Mouse (Mus musculus) induced T-regulatory cell, adult 2 months (primary cell): ENCODE data around the gene Frmd6.
A peak's percentile ranks its signal among the peaks of the same experiment; 100 is the strongest.

Experiments used
- DNase-seq: peaks from one replicate; pipeline ENCODE4 v3.0.0-alpha.2; 2012; ENCODE audit warnings: low read depth

Gene Frmd6

GRCm38 (mm10) chr12:70809957-70810356, 15.4 kb upstream of the Frmd6 start:
- no peak for DNase-seq

GRCm38 (mm10) chr12:70811772-70812171, 13.5 kb upstream of the Frmd6 start:
- DNase-seq = no peak

- DNase-seq = no peak
Observed at GRCm38 (mm10) chr12:70812176-70812575, 13.1 kb upstream of the Frmd6 start.

GRCm38 (mm10) chr12:70812822-70813465, 12.4 kb upstream of the Frmd6 start:
- no peak for DNase-seq

GRCm38 (mm10) chr12:70816731-70817130, 8.6 kb upstream of the Frmd6 start:
- DNase-seq = no peak

- no peak for DNase-seq
Observed at GRCm38 (mm10) chr12:70824017-70824416, 1.3 kb upstream of the Frmd6 start.

GRCm38 (mm10) chr12:70825651-70826317, 470 bp downstream of the Frmd6 start:
- DNase-seq = no peak

GRCm38 (mm10) chr12:70826318-70827072, 1.2 kb downstream of the Frmd6 start:
- DNase-seq = peak; percentile 56

GRCm38 (mm10) chr12:70827187-70827900, 2.0 kb downstream of the Frmd6 start:
- DNase-seq = peak; percentile 62

- DNase-seq = no peak
Observed at GRCm38 (mm10) chr12:70827901-70828271, 2.6 kb downstream of the Frmd6 start.

- DNase-seq = no peak
Observed at GRCm38 (mm10) chr12:70830982-70831566, 5.8 kb downstream of the Frmd6 start.

GRCm38 (mm10) chr12:70832216-70832998, 7.1 kb downstream of the Frmd6 start:
- DNase-seq = peak; percentile 9

- no peak for DNase-seq
Observed at GRCm38 (mm10) chr12:70833050-70833449, 7.7 kb downstream of the Frmd6 start.

GRCm38 (mm10) chr12:70834043-70834442, 8.7 kb downstream of the Frmd6 start:
- DNase-seq = no peak

- DNase-seq = no peak
Observed at GRCm38 (mm10) chr12:70835004-70835403, 9.7 kb downstream of the Frmd6 start.

- no peak for DNase-seq
Observed at GRCm38 (mm10) chr12:70837792-70838321, 12.5 kb downstream of the Frmd6 start.

- DNase-seq = peak; percentile 34
Observed at GRCm38 (mm10) chr12:70845371-70845770, 20.1 kb downstream of the Frmd6 start.

- DNase-seq = no peak
Observed at GRCm38 (mm10) chr12:70849024-70849423, 23.7 kb downstream of the Frmd6 start.

- no peak for DNase-seq
Observed at GRCm38 (mm10) chr12:70849517-70850291, 24.4 kb downstream of the Frmd6 start.

- no peak for DNase-seq
Observed at GRCm38 (mm10) chr12:70851342-70851960, 26.1 kb downstream of the Frmd6 start.
